Mouse (Mus musculus): ENCODE measurements around the gene Slc5a4b. TPM values are rescaled to one million over a fixed set of nuclear protein-coding genes. Genes with fewer than 3 reads are reported as not detected.

The Slc5a4b gene
- total RNA-seq, 2 experiments from 2014 or later: not detected

Small RNAs within 50 kb of the gene (microRNA-seq; reads per million reads assigned to microRNA genes)
- 0 reads per million in 2 experiments for gene Mir6409

Other genes with a start within 250 kb of the Slc5a4b start
- 1 to 10 TPM; 3.8 to 4.7 TPM for gene Derl3, start 217.5 kb downstream of the Slc5a4b start, total RNA-seq (2021)
- 10 to 100 TPM; 86.4 to 88.8 TPM for gene Smarcb1, start 189.3 kb downstream of the Slc5a4b start, total RNA-seq (2021)
- gene Chchd10, start 177.8 kb downstream of the Slc5a4b start, total RNA-seq (2021): 100 to 1,000 TPM; 323 to 356 TPM
- 1 to 10 TPM; 1.4 to 2.1 TPM for gene Mmp11, start 174.5 kb downstream of the Slc5a4b start, total RNA-seq (2021)
- 1 to 10 TPM in 1 of 2 experiments, under 1 TPM in 1; 0.64 to 1.1 TPM for gene Gm867, start 170.3 kb downstream of the Slc5a4b start, total RNA-seq (2021)
- gene Vpreb3, start 167.9 kb downstream of the Slc5a4b start, total RNA-seq (2021): not detected
- gene Gm5134, start 156.4 kb downstream of the Slc5a4b start, total RNA-seq (2021): under 1 TPM; 0.21 to 0.66 TPM
- gene Zfp280b, start 78.3 kb downstream of the Slc5a4b start, total RNA-seq (2021): 10 to 100 TPM; 15.9 to 17.2 TPM
- not detected for gene Slc5a4a, start 36.5 kb upstream of the Slc5a4b start, total RNA-seq (2021)
- 10 to 100 TPM; 72.9 to 77.5 TPM for gene Prmt2, start 126.9 kb upstream of the Slc5a4b start, total RNA-seq (2021)
- 100 to 1,000 TPM; 117 to 140 TPM for gene S100b, start 142.9 kb upstream of the Slc5a4b start, total RNA-seq (2021)
- 10 to 100 TPM; 55.2 to 56.6 TPM for gene Dip2a, start 234.3 kb upstream of the Slc5a4b start, total RNA-seq (2021)

All from layer of hippocampus, postnatal 25 days (tissue).